Mouse (Mus musculus) lung, postnatal 10 days (tissue): ENCODE results near the gene Chek2.
"Not testable (repeated sequence)": the region's sequence is repeated elsewhere in the genome, so short reads cannot be mapped to it uniquely, and the experiment has no call there.

Experiments
- DNase-seq: peaks from one replicate; pipeline ENCODE4 v3.0.0; 2021

Gene Chek2

GRCm38 (mm10) chr5:110840465-110840864 lies 686 bp downstream of the Chek2 start:
- DNase-seq, result peak; percentile 66

- no peak for DNase-seq
Observed at GRCm38 (mm10) chr5:110841046-110841862, 1.5 kb downstream of the Chek2 start.

GRCm38 (mm10) chr5:110852990-110853389 lies 13.2 kb downstream of the Chek2 start:
- DNase-seq, result no peak

GRCm38 (mm10) chr5:110857091-110857490 lies 17.3 kb downstream of the Chek2 start:
- no peak for DNase-seq

GRCm38 (mm10) chr5:110859013-110859650 lies 19.4 kb downstream of the Chek2 start:
- DNase-seq, result peak; percentile 92

- no peak for DNase-seq
Observed at GRCm38 (mm10) chr5:110860445-110860844, 20.7 kb downstream of the Chek2 start.

GRCm38 (mm10) chr5:110868460-110868859 lies 28.7 kb downstream of the Chek2 start:
- no peak for DNase-seq

- DNase-seq, result peak; percentile 21
Observed at GRCm38 (mm10) chr5:110869242-110869669, 29.5 kb downstream of the Chek2 start.

- DNase-seq, result no peak
Observed at GRCm38 (mm10) chr5:110873160-110873559, 33.4 kb downstream of the Chek2 start.

GRCm38 (mm10) chr5:110874711-110875110 lies 34.9 kb downstream of the Chek2 start:
- DNase-seq, result peak; percentile 40

GRCm38 (mm10) chr5:110875286-110875685 lies 35.5 kb downstream of the Chek2 start:
- no peak for DNase-seq

GRCm38 (mm10) chr5:110877666-110878505 lies 38.1 kb downstream of the Chek2 start:
- no peak for DNase-seq

- not testable (repeated sequence) for DNase-seq
Observed at GRCm38 (mm10) chr5:110878526-110878925, 38.7 kb downstream of the Chek2 start.

GRCm38 (mm10) chr5:110879042-110879441 lies 39.3 kb downstream of the Chek2 start:
- no peak for DNase-seq

GRCm38 (mm10) chr5:110879584-110880374 lies 40.0 kb downstream of the Chek2 start, which contains the start of gene Ttc28:
TSS of gene Ttc28 (plus strand) at chr5:110879803.
- peak; percentile 91 for DNase-seq

GRCm38 (mm10) chr5:110888596-110888995 lies 48.8 kb downstream of the Chek2 start:
- DNase-seq, result no peak

- DNase-seq, result no peak
Observed at GRCm38 (mm10) chr5:110889945-110890344, 50.2 kb downstream of the Chek2 start.

GRCm38 (mm10) chr5:110890561-110890960 lies 50.8 kb downstream of the Chek2 start:
- no peak for DNase-seq

- DNase-seq, result no peak
Observed at GRCm38 (mm10) chr5:110897114-110897788, 57.5 kb downstream of the Chek2 start.

GRCm38 (mm10) chr5:110898169-110898568 lies 58.4 kb downstream of the Chek2 start:
- no peak for DNase-seq

GRCm38 (mm10) chr5:110898785-110899184 lies 59.0 kb downstream of the Chek2 start:
- no peak for DNase-seq

GRCm38 (mm10) chr5:110900331-110900730 lies 60.6 kb downstream of the Chek2 start:
- no peak for DNase-seq
